Mouse (Mus musculus) myocyte (in vitro differentiated cells): ENCODE results near the gene Col2a1. TPM values are rescaled to one million over a fixed set of nuclear protein-coding genes. Genes with fewer than 3 reads are reported as not detected.

Experiments
- H3K27me3 ChIP-seq: one replicate; pipeline ENCODE4 v1.6.1; 2011; ENCODE audit not compliant: control insufficient read depth, insufficient read depth, insufficient read length
- H3K36me3 ChIP-seq: one replicate; pipeline ENCODE4 v1.6.1; 2011; ENCODE audit not compliant: control insufficient read depth, insufficient read depth
- H3K4me2 ChIP-seq: one replicate; pipeline ENCODE4 v1.6.1; 2011; ENCODE audit warnings: low read depth, control low read depth
- H3K4me3 ChIP-seq: one replicate; pipeline ENCODE4 v1.5.1; 2011; ENCODE audit warnings: mild to moderate bottlenecking, control low read depth, moderate library complexity
- H3K79me2 ChIP-seq: one replicate; pipeline ENCODE4 v1.6.1; 2011; ENCODE audit not compliant: control insufficient read depth, insufficient read depth
- H3ac ChIP-seq: one replicate; pipeline ENCODE4 v1.6.1; 2011; ENCODE audit not compliant: control insufficient read depth, insufficient read length
- CEBPB ChIP-seq: IDR thresholded peaks from 2 replicates; pipeline ENCODE4 v1.6.1; 2011; ENCODE audit warnings: mild to moderate bottlenecking, moderate library complexity; ENCODE audit not compliant: poor library complexity, insufficient read depth, severe bottlenecking
- E2F4 ChIP-seq: IDR thresholded peaks from one replicate; pipeline ENCODE4 v1.6.1; 2011; ENCODE audit warnings: mild to moderate bottlenecking, control low read depth, moderate library complexity; ENCODE audit not compliant: insufficient read depth
- MAX ChIP-seq: IDR thresholded peaks from one replicate; pipeline ENCODE4 v1.6.1; 2011; ENCODE audit warnings: low read depth, mild to moderate bottlenecking, control low read depth
- MYOD1 ChIP-seq, 3 experiments: IDR thresholded peaks; one replicate each; pipeline ENCODE4 v1.6.1; 2011; ENCODE audit warnings: control low read depth in 2 of 3, low read depth in 2 of 3, mild to moderate bottlenecking in 2 of 3, moderate library complexity in 1 of 3; ENCODE audit not compliant: insufficient read length in 2 of 3, control insufficient read depth in 1 of 3
- MYOG ChIP-seq, 3 experiments: IDR thresholded peaks; one replicate each; pipeline ENCODE4 v1.6.1; 2011; ENCODE audit warnings: control low read depth in 2 of 3, low read depth in 2 of 3, mild to moderate bottlenecking in 2 of 3; ENCODE audit not compliant: insufficient read length in 2 of 3, control insufficient read depth in 1 of 3, insufficient read depth in 1 of 3
- POLR2A ChIP-seq: IDR thresholded peaks from one replicate; pipeline ENCODE4 v1.6.1; 2011; ENCODE audit warnings: low read depth, mild to moderate bottlenecking, control low read depth, moderate library complexity; ENCODE audit not compliant: insufficient read length
- POLR2AphosphoS2 ChIP-seq: IDR thresholded peaks from one replicate; pipeline ENCODE4 v1.6.1; 2011; ENCODE audit warnings: low read depth, control low read depth; ENCODE audit not compliant: insufficient read length
- REST ChIP-seq: IDR thresholded peaks from one replicate; pipeline ENCODE4 v1.6.1; 2011; ENCODE audit warnings: mild to moderate bottlenecking, control low read depth, moderate library complexity; ENCODE audit not compliant: insufficient read depth, insufficient read length
- SRF ChIP-seq: IDR thresholded peaks from one replicate; pipeline ENCODE4 v1.6.1; 2011; ENCODE audit warnings: low read depth; ENCODE audit not compliant: control insufficient read depth, insufficient read length
- TCF12 ChIP-seq: IDR thresholded peaks from one replicate; pipeline ENCODE4 v1.6.1; 2011; ENCODE audit warnings: mild to moderate bottlenecking, control low read depth; ENCODE audit not compliant: poor library complexity, insufficient read depth, severe bottlenecking
- TCF3 ChIP-seq: IDR thresholded peaks from one replicate; pipeline ENCODE4 v1.6.1; 2011; ENCODE audit warnings: low read depth, control low read depth; ENCODE audit not compliant: insufficient read length
- USF1 ChIP-seq: IDR thresholded peaks from one replicate; pipeline ENCODE4 v1.6.1; 2011; ENCODE audit warnings: low read depth, mild to moderate bottlenecking, control low read depth, moderate library complexity
- polyA plus RNA-seq: library from polyadenylated mRNA; unstranded; fragments of >200 nt; fragmentation: generic; extraction: Trizol; gene quantifications from one replicate; pipeline ENCODE4 v1.2.1, GENCODE M21; 2012; ENCODE audit warnings: missing spikeins

The Col2a1 gene
- polyA plus RNA-seq, 1 experiment, result 0.01 TPM

DNA sequence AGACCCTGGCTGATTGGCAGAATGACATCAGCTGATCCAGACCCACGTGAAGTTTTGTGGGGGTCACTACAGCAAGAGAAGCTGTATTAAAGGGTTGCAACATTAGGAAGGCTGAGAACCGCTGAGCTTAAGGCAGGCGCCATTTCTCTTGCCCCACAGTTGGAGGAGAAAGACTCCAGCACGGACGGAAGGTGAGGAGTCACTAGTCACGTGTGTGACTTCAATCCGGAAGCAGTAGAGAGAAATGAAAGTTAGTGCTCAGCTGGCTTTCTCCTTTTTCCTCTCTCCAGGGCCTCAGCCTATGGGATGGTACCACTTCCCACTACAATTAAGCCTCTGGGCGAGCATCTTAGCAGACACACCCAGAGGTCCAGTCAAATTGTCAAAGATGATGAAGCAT, 62.0 kb downstream of the Col2a1 start:
- Histone ChIP-seq H3ac (no peak overlapping the region), H3K4me2 (no peak overlapping the region), H3K27me3 (no peaks in the 10 kb centered on the region), H3K36me3 (no peaks in the 10 kb centered on the region), H3K79me2 (no peaks in the 10 kb centered on the region), H3K4me3 (no peak overlapping the region)
- no peak for TF ChIP-seq MYOG (IDR thresholded peaks at IDR 0.05; ENCODE audit: control insufficient read depth in 1 of 3, insufficient read depth in 1 of 3, insufficient read length in 2 of 3, low read depth in 2 of 3)
- no peak for TF ChIP-seq TCF3
- no peak for TF ChIP-seq CEBPB
- TF ChIP-seq E2F4, result no peak
- TF ChIP-seq SRF, result no peak
- no peak for TF ChIP-seq POLR2AphosphoS2
- no peak for TF ChIP-seq USF1
- no peak for TF ChIP-seq MYOD1 (IDR thresholded peaks at IDR 0.05; ENCODE audit: control insufficient read depth in 1 of 3, insufficient read length in 2 of 3, low read depth in 2 of 3)
- TF ChIP-seq REST, result no peak
- no peak for TF ChIP-seq TCF12
- TF ChIP-seq MAX, result no peak
- TF ChIP-seq POLR2A, result no peak

- no peaks in the 10 kb centered on the region for H3K36me3 ChIP-seq
- H3K4me2 ChIP-seq, result no peak overlapping the region
- H3K27me3 ChIP-seq, result no peaks in the 10 kb centered on the region
- no peak overlapping the region for H3ac ChIP-seq
- no peak overlapping the region for H3K4me3 ChIP-seq
- TF ChIP-seq POLR2A (no peak), MYOG (IDR thresholded peaks at IDR 0.05; ENCODE audit: control insufficient read depth in 1 of 3, insufficient read depth in 1 of 3, insufficient read length in 2 of 3, low read depth in 2 of 3) (no peak), USF1 (no peak), TCF12 (no peak), MAX (no peak), TCF3 (no peak)
- no peaks in the 10 kb centered on the region for H3K79me2 ChIP-seq
These were observed 63.2 kb downstream of the Col2a1 start for GRCm38 (mm10) chr15:97941306-97941705.

DNA sequence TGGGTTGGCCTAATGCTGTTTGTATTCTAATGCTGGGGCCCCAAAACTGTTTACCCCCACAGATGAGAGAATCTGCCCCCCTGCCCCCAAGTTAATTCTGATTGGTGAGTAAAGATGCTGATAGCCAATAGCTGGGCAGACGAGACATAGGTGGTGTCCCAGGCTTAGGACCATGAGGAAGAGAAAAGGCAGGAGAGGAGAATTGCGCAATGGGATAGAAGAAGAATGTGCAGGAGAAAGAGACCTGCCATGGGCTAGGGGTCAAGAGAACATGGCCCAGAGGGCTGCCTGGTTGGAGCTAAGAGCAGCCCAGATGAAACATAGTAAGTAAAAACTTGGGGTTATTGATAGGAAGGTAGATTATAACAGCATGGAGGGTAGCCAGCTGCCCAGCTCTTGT, 64.4 kb downstream of the Col2a1 start:
- Histone ChIP-seq H3K4me2 (no peak overlapping the region), H3K4me3 (no peak overlapping the region), H3K27me3 (no peaks in the 10 kb centered on the region), H3K36me3 (no peaks in the 10 kb centered on the region), H3K79me2 (no peaks in the 10 kb centered on the region), H3ac (no peak overlapping the region)
- TF ChIP-seq CEBPB (peak; percentile 87), SRF (no peak)

- no peaks in the 10 kb centered on the region for H3K27me3 ChIP-seq
- H3K4me3 ChIP-seq, result no peak overlapping the region
- no peaks in the 10 kb centered on the region for H3K79me2 ChIP-seq
- TF ChIP-seq MYOG (IDR thresholded peaks at IDR 0.05; ENCODE audit: control insufficient read depth in 1 of 3, insufficient read depth in 1 of 3, insufficient read length in 2 of 3, low read depth in 2 of 3) (peak; percentile 67 to 93 (median 83)), SRF (no peak), POLR2AphosphoS2 (no peak), USF1 (no peak), TCF12 (peak; percentile 76), E2F4 (no peak), MAX (no peak), MYOD1 (IDR thresholded peaks at IDR 0.05; ENCODE audit: control insufficient read depth in 1 of 3, insufficient read length in 2 of 3, low read depth in 2 of 3) (peak in 2 of 3 experiments; percentile 80 to 86), POLR2A (no peak), TCF3 (peak; percentile 87), CEBPB (no peak), REST (no peak)
- peak overlapping the region; percentile 18 for H3K4me2 ChIP-seq
- H3K36me3 ChIP-seq, result no peaks in the 10 kb centered on the region
- H3ac ChIP-seq, result no peak overlapping the region
These were observed 65.9 kb downstream of the Col2a1 start for GRCm38 (mm10) chr15:97938580-97938979.

GRCm38 (mm10) chr15:97932441-97932840, 72.1 kb downstream of the Col2a1 start:
- Histone ChIP-seq H3K4me3 (no peak overlapping the region), H3ac (no peak overlapping the region), H3K79me2 (no peaks in the 10 kb centered on the region), H3K4me2 (no peak overlapping the region), H3K27me3 (peaks cover 5% of the 10 kb centered on the region), H3K36me3 (no peaks in the 10 kb centered on the region)
- TF ChIP-seq CEBPB, result no peak
- no peak for TF ChIP-seq POLR2AphosphoS2
- no peak for TF ChIP-seq USF1
- no peak for TF ChIP-seq E2F4
- no peak for TF ChIP-seq TCF3
- no peak for TF ChIP-seq POLR2A
- TF ChIP-seq MYOG (IDR thresholded peaks at IDR 0.05; ENCODE audit: control insufficient read depth in 1 of 3, insufficient read depth in 1 of 3, insufficient read length in 2 of 3, low read depth in 2 of 3), result no peak
- TF ChIP-seq REST, result no peak
- TF ChIP-seq TCF12, result no peak
- TF ChIP-seq MYOD1 (IDR thresholded peaks at IDR 0.05; ENCODE audit: control insufficient read depth in 1 of 3, insufficient read length in 2 of 3, low read depth in 2 of 3), result no peak
- TF ChIP-seq MAX, result no peak
- no peak for TF ChIP-seq SRF
